8 mouse cellular contexts compared by ENCODE assay signal in the genomic region with DNA sequence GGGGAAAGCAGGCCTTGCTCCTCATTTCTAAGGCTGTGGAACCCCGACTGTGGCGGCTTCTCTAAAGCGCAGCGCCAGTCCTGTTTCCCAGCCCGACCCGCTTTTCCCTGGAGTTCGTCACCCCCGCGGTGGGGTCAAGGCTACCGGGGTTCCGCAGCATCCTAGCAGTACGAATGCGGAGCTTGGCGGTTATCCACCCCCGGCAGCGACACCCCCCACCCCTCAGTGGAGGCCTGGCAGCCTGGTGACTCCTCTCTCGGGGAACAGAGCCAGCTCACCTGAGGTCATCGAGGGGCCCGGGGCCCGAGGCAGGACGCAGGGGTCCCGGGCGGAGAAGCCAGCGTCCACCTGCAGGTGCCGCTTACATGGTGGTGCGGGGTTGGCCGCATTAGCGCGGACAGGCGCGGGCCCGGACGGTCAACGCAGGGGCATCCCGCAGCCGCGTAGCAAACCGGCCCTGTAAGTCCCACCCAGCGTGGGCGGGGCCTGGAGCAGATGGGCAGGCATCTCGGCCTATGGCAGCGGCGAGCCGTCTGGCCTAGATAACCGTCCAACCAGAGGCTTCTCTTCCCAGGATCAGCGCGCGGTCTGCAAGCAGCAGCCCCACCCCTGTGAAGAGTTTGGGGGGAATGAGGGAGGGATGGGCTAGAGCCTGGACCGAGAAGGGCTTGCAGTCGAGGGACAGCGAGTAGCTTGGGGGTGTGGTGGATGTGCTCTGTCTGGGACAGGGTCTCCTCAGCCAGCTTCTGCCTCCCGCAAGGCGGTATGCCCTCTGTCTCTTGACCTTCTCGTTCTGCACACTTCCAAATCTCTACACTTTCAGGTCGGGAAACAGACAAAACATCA. TPM values are rescaled to one million over a fixed set of nuclear protein-coding genes. Genes with fewer than 3 reads are reported as not detected.
DNase-seq lines count a peak whose midpoint lies in the region; ATAC-seq and TF ChIP-seq lines count a peak whose summit lies in the region.

A gene (minus strand): TSS at position 468 of the 846 bp plus-strand sequence.

- no peak for TF ChIP-seq CTCF in cortical plate, adult 2 months (IDR thresholded peaks at IDR 0.05; ENCODE audit: extremely low read depth, insufficient read depth, low read length)

- peak within 1 kb of the TSS; percentile 73 for H3K27ac ChIP-seq in cortical plate, adult 2 months (ENCODE audit: insufficient read depth, low read length)

- peak within 1 kb of the TSS; percentile 62 for H3K4me3 ChIP-seq in cortical plate, adult 2 months (ENCODE audit: insufficient read depth, low read length)

- DNase-seq in gastrocnemius, postnatal 10 days, result peak; percentile 97
- DNase-seq in left cerebral cortex, postnatal 10 days (ENCODE audit: extremely low spot score in 1 of 2, low spot score in 2 of 2), result peak; percentile 96 to 98
- peak; percentile 98 for DNase-seq in right cerebral cortex, postnatal 25 days
- peak; percentile 95 to 96 for DNase-seq in urinary bladder, postnatal 4 days (ENCODE audit: low spot score in 2 of 2)

- peak; percentile 33 for ATAC-seq in activated CD4-positive, CD25-positive, alpha-beta regulatory T cell, adult 4 months
- peak; percentile 38 for ATAC-seq in inflammation-experienced regulatory T-cells, adult 6 months
- ATAC-seq in megakaryocyte-erythroid progenitor cell, adult 5-6 weeks (replicated peaks; ENCODE audit: low FRiP score, low TSS enrichment, poor library complexity, severe bottlenecking), result peak; percentile 74

- peak; percentile 74 for TF ChIP-seq POLR2A in cortical plate, adult 2 months (IDR thresholded peaks at IDR 0.05; ENCODE audit: extremely low read depth, insufficient read depth, low read length)

- peaks cover 7% of the 10 kb centered on the region for H3K4me1 ChIP-seq in cortical plate, adult 2 months (ENCODE audit: control insufficient read depth, insufficient read depth, low read length)

- intact Hi-C loops in left cerebral cortex, postnatal 10 days (cut with DNase I), result no loop called here

RNA-seq across cellular contexts. Expression of the gene that starts here (rescaled TPM):
- polyA plus RNA-seq in activated CD4-positive, CD25-positive, alpha-beta regulatory T cell, adult 4 months (2017; shearing (Covaris generic)), result 10 to 100 TPM; 24.7 to 29.0 TPM
- 475 and 506 TPM in 2 replicates for polyA plus RNA-seq in cortical plate, adult 2 months (2012; rRNA removed)
- 10 to 100 TPM; 36.1 to 38.9 TPM for total RNA-seq in gastrocnemius, postnatal 10 days (2021)
- 10 to 100 TPM; 21.0 to 24.0 (median 23.1) TPM for polyA plus RNA-seq in inflammation-experienced regulatory T-cells, adult 6 months (2017; shearing (Covaris generic))
- 100 to 1,000 TPM; 171 to 183 TPM for total RNA-seq in left cerebral cortex, postnatal 10 days (2021)
- total RNA-seq in megakaryocyte-erythroid progenitor cell, adult 5-6 weeks (2014; fragmentation: Nextera tagmentation), result 5.3 and 7.1 TPM in 2 replicates
- 4.7 and 6.3 TPM in 2 replicates for total RNA-seq in megakaryocyte-erythroid progenitor cell, adult 5-6 weeks (2017)

Comparison
In these comparisons a context has a peak if more than half of its experiments do, and no peak if none do; other contexts are left out.
1. Peak in every context shown above with its lines: DNase-seq, ATAC-seq, H3K4me3 ChIP-seq and H3K27ac ChIP-seq.
2. RNA of the gene that starts here (total RNA-seq): 171 to 183 TPM in left cerebral cortex, postnatal 10 days and 36.1 to 38.9 TPM in gastrocnemius, postnatal 10 days; 4.7 to 7.1 TPM in megakaryocyte-erythroid progenitor cell, adult 5-6 weeks; every median in the first group is over 4 times any median in the second.
3. RNA of the gene that starts here (total RNA-seq): 171 to 183 TPM in left cerebral cortex, postnatal 10 days; 36.1 to 38.9 TPM in gastrocnemius, postnatal 10 days; every median in the first group is over 4 times any median in the second.
4. RNA of the gene that starts here (polyA plus RNA-seq): 475 to 506 TPM in cortical plate, adult 2 months; 24.7 to 29.0 TPM in activated CD4-positive, CD25-positive, alpha-beta regulatory T cell, adult 4 months and 21.0 to 24.0 TPM in inflammation-experienced regulatory T-cells, adult 6 months; every median in the first group is over 10 times any median in the second.